Mouse (Mus musculus) CD8-positive naive resting alpha-beta T cell, adult 2 months (primary cell): ENCODE results near the gene Prps1.
"Not testable (repeated sequence)": the region's sequence is repeated elsewhere in the genome, so short reads cannot be mapped to it uniquely, and the experiment has no call there.

Experiments
- DNase-seq, 2 experiments: peaks; one replicate each; pipeline ENCODE4 v3.0.0; 2022; ENCODE audit warnings: low read depth in 2 of 2, low spot score in 2 of 2

Prps1 gene

GRCm38 (mm10) chrX:140456279-140456731 lies at the start of gene Prps1:
TSS of gene Prps1 (plus strand) at chrX:140456613.
- DNase-seq, result peak; percentile 80 to 85

DNA sequence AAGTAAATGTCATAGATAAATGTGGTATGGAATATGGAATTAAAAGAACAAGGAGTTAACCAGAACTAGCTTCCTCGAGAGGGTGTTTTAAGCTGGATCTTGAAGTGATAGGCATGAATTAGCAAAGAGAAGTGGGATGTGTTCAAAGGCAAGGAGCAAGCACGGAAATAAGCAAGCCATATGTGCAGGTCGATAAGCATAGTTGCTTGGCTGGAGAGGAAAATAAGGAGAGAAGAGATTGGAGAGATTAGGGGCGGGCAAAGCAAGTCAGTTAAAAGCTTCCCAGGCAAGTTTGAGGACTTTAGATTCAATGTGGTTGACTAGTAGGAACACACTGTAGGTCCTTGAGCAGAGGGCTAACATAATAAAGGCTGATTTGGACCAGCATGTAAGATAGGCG lies 48.8 kb upstream of the Prps1 start:
- DNase-seq, result no peak

- DNase-seq, result no peak
Observed at GRCm38 (mm10) chrX:140418467-140418866, 37.9 kb upstream of the Prps1 start.

DNA sequence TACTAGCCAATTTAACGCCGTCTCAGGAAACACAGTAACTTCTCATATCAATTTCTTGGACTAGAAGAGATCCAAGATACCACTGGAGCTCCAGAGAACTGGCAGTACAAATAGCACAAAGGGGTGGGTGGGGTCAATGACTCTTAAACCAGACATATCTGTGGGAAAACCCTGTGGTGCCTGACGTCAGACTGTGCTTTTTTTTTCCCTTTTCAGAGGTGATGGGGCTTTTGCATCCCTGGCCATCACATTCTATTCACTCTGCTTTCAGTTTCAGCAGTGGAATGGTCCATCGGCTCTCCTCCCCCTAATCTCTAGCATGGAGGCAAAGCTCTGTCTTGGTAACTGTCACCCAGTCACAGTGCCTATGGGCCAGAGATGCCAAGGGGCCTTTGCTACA lies 29.3 kb upstream of the Prps1 start:
- DNase-seq, result no peak

GRCm38 (mm10) chrX:140428252-140428651 lies 28.2 kb upstream of the Prps1 start:
- peak in 1 of 2 experiments; percentile 6 for DNase-seq

DNA sequence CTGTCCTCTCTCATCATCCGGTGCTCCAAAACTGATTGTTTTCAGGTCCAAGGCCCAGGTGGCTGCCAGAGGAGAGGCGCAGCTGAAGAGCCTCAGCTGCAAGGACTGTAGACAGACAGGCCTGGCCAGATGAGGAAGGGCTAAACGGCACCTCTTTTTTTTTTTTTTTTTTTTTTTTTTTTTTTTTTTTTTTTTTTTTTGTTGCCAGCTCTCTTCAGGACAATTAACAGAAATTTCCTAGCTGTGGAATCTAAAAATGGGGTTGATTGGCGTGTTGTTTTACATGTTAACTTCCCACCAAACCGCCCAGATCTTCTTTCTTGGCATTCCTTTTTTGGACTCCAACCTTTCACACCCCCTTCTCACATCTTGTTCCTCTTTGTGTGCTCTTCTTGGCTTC lies 26.4 kb upstream of the Prps1 start:
- DNase-seq, result no peak

GRCm38 (mm10) chrX:140430506-140430905 lies 25.9 kb upstream of the Prps1 start:
- no peak for DNase-seq

DNA sequence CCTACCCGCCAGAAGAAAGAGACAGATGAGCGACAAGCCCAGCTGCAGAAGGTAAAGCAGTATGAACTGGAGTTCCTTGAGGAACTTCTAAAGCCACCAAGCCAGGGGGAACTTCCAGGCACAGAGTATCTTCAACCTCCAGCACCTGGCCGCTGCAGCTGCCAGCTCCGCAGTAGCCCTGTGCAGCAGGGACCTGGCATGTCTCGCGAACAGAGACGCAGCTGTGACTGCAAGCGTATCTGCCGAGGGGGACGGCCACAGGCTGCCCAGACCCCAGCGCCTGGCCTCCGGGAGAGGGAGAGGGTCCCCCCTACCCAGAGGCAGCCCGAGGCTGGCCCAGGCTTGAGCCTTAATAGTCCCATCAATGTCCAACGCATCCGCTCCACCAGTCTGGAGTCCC lies 24.4 kb upstream of the Prps1 start:
- DNase-seq, result no peak

GRCm38 (mm10) chrX:140432786-140433185 lies 23.6 kb upstream of the Prps1 start:
- no peak for DNase-seq

- no peak for DNase-seq
Observed at GRCm38 (mm10) chrX:140437906-140438305, 18.5 kb upstream of the Prps1 start.

DNA sequence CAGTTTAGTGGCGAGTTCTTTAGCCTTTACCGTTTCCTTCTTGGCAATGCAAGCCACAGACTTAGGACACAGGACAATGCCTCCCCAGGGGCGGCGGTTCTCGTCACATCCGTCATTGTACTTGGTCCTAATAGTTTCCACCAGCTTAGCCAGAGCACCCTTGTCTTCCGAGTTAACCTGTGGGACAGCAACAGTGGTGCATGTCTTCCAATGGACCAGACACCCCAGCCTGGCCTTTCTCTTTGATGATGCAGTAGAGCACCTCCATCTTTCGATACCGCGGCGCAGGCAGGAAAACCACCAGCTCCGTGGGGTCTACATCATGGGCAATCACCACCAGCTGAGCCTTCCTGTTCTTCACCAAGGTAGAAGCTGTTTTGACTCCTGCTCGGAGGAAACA lies 10.9 kb upstream of the Prps1 start:
- DNase-seq, result peak in 1 of 2 experiments; percentile 1

DNA sequence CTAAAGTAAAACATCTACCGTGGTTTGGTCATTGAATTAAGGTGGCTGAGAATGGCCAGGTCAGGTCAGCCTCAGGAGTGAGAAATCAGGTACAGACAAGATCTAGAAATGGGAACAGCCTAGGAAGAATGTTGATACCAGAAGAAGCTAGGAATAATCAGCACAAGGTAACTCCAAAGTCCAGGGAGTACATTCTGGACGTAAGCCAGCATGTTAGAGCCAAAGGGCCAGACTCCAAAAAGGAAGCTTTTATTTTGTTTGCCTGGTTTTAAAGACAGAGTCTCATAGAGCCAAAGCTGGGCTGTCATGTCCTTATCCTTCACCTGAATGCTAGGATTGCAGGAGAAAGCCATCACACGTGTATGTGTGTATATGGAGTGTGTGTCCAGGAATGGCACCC lies 6.3 kb upstream of the Prps1 start:
- DNase-seq, result no peak

GRCm38 (mm10) chrX:140456751-140457491 lies 508 bp downstream of the Prps1 start:
- peak in 1 of 2 experiments; percentile 11 for DNase-seq

GRCm38 (mm10) chrX:140457502-140457901 lies 1.1 kb downstream of the Prps1 start:
- DNase-seq, result no peak

GRCm38 (mm10) chrX:140478231-140478630 lies 21.8 kb downstream of the Prps1 start:
- DNase-seq, result no peak

DNA sequence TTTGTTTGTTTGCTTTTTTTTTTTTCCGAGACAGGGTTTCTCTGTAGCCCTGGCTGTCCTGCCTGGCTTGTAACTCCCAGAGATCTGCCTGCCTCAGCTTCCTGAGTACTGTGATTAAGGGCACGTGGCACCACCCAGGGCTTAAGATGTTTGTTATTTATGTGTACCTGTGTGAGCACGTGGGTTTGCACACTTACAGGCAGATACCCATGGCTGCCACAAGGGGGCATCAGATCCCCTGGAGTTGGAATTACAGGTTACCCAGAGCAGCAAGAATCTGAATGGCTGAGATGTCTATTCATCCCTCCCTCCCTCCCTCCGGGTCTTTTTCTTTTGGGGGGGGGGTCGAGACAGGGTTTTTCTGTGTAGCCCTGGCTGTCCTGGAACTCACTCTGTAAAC lies 22.8 kb downstream of the Prps1 start:
- peak; percentile 24 to 47 for DNase-seq

- DNase-seq, result no peak
Observed at GRCm38 (mm10) chrX:140489174-140489573, 32.8 kb downstream of the Prps1 start.

DNA sequence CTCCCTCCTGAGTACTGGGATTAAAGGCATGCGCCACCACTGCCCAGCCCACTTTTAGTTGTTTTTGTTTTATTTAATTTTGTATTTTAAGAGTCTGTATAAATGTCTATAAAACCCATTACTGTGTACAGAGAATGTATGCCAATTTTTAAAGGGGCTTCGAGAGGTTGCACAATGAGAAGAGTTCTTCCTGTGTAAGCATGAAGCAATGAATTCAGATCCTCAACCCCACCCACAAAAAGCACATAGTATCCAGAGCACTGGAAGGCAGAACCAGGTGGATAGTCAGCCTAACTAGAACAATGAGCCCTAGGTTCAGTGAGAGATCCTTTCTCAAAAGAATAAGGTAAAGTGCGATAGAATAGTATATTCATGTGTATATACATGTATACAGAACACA lies 33.8 kb downstream of the Prps1 start:
- DNase-seq, result no peak

DNA sequence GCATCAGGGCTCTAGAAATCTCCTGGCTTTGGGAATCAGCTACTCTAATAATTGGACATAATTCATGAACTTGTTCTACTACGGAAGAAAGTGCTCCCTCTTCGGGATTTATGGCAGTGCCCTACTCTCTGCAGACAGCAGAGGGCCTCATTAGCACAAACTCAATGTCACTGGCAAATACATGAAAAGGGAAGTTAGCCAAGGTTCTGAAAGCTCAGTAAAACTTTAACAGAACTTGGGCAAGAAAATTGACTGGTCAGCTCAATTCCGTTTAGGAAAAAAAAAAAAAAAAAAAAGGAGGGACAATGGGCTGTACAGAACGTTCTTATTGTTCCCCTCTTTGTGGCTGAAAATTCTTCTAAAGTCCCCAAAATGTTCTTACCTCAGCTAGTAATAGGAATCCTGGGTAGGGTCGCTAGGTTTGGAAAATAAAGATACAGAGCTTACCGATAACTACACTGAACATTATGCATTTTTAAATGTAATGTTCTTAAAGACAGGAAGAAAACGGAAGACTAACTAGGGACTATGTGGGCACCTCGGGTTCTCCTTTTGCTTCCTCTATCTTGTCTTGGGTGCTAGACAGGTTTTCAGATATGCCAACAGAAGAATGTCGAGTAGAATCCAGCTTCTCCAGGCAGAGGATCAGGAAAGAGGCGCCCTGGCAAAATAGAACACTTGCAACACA lies 35.6 kb downstream of the Prps1 start:
- peak in 1 of 2 experiments; percentile 37 for DNase-seq

GRCm38 (mm10) chrX:140493527-140494029 lies 37.2 kb downstream of the Prps1 start:
- DNase-seq, result no peak

DNA sequence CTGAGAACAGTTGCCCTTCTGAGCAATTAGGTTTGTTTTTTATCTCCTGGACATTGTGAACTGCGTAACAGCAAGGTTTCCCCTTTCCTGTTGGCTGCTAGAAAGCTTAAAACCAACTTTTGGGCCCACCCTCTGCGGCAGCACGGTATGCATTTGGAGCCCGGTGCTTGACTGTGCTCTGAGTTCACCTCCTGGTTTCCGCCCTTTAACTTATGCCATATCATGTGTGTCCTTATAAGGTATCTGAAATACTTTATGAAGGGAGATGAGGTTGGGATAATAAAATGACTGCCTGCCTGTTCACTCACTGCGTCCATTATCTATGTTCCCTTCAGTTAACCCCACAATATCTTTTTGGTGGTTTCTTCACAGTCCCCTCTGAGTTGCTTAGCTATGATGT lies 37.8 kb downstream of the Prps1 start:
- DNase-seq, result no peak

- DNase-seq, result not testable (repeated sequence)
Observed at GRCm38 (mm10) chrX:140498431-140498830, 42.0 kb downstream of the Prps1 start.
